Mouse (Mus musculus) myocyte (in vitro differentiated cells): ENCODE measurements around the gene Mtmr12.

Source experiments
- CEBPB ChIP-seq: IDR thresholded peaks from 2 replicates; pipeline ENCODE4 v1.6.1; 2011; ENCODE audit warnings: mild to moderate bottlenecking, moderate library complexity; ENCODE audit not compliant: poor library complexity, insufficient read depth, severe bottlenecking
- E2F4 ChIP-seq: IDR thresholded peaks from one replicate; pipeline ENCODE4 v1.6.1; 2011; ENCODE audit warnings: mild to moderate bottlenecking, control low read depth, moderate library complexity; ENCODE audit not compliant: insufficient read depth
- MAX ChIP-seq: IDR thresholded peaks from one replicate; pipeline ENCODE4 v1.6.1; 2011; ENCODE audit warnings: low read depth, mild to moderate bottlenecking, control low read depth
- MYOG ChIP-seq, 3 experiments: IDR thresholded peaks; one replicate each; pipeline ENCODE4 v1.6.1; 2011; ENCODE audit warnings: control low read depth in 2 of 3, low read depth in 2 of 3, mild to moderate bottlenecking in 2 of 3; ENCODE audit not compliant: insufficient read length in 2 of 3, control insufficient read depth in 1 of 3, insufficient read depth in 1 of 3
- POLR2A ChIP-seq: IDR thresholded peaks from one replicate; pipeline ENCODE4 v1.6.1; 2011; ENCODE audit warnings: low read depth, mild to moderate bottlenecking, control low read depth, moderate library complexity; ENCODE audit not compliant: insufficient read length
- POLR2AphosphoS2 ChIP-seq: IDR thresholded peaks from one replicate; pipeline ENCODE4 v1.6.1; 2011; ENCODE audit warnings: low read depth, control low read depth; ENCODE audit not compliant: insufficient read length
- REST ChIP-seq: IDR thresholded peaks from one replicate; pipeline ENCODE4 v1.6.1; 2011; ENCODE audit warnings: mild to moderate bottlenecking, control low read depth, moderate library complexity; ENCODE audit not compliant: insufficient read depth, insufficient read length
- TCF3 ChIP-seq: IDR thresholded peaks from one replicate; pipeline ENCODE4 v1.6.1; 2011; ENCODE audit warnings: low read depth, control low read depth; ENCODE audit not compliant: insufficient read length
- USF1 ChIP-seq: IDR thresholded peaks from one replicate; pipeline ENCODE4 v1.6.1; 2011; ENCODE audit warnings: low read depth, mild to moderate bottlenecking, control low read depth, moderate library complexity

DNA sequence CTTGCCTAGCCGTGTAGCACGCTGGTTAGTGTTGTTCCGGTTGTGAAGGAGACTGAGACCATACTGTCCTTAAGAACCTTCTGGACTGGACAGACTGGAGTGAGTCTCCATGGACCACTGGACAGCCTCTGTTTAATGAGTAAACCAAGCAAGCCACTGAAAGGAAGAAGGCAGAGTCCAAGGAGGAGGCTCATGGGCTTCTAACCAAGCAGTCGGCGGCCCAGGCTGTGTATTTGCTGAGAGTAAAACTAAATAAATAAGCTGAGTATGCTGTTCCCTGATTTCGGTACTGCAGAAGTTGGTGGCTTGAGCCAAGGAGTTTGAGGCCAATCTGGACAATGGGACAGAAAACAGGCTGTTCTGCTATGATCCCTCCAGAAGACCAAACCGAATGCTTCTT, 4.8 kb upstream of the Mtmr12 start:
- TF ChIP-seq POLR2A (no peak), POLR2AphosphoS2 (no peak), MAX (no peak), TCF3 (no peak), E2F4 (no peak), MYOG (IDR thresholded peaks at IDR 0.05; ENCODE audit: control insufficient read depth in 1 of 3, insufficient read depth in 1 of 3, insufficient read length in 2 of 3, low read depth in 2 of 3) (no peak), CEBPB (no peak), REST (no peak), USF1 (no peak)
